Mouse (Mus musculus) limb, embryonic 13.5 days (tissue): Measurements from ENCODE around the gene Adat1. TPM values are rescaled to one million over a fixed set of nuclear protein-coding genes. Genes with fewer than 3 reads are reported as not detected.

Experiments used
- ATAC-seq: fragments of 200-750 bp; cut with Nextera tagmentation; 2 replicates; pipeline ENCODE4 v1.8.0; 2017; ENCODE audit warnings: low read depth, moderate number of reproducible peaks, moderate TSS enrichment; ENCODE audit not compliant: low FRiP score
- H3K27ac ChIP-seq: fragments of 300-500 bp; sonication (generic); 2 replicates; pipeline ENCODE4 v1.5.1; 2015; ENCODE audit warnings: inconsistent platforms, mild to moderate bottlenecking, moderate library complexity
- H3K27me3 ChIP-seq: fragments of 300-500 bp; sonication (generic); 2 replicates; pipeline ENCODE4 v1.6.1; 2015; ENCODE audit warnings: mild to moderate bottlenecking, inconsistent platforms
- H3K36me3 ChIP-seq: fragments of 300-500 bp; sonication (generic); 2 replicates; pipeline ENCODE4 v1.6.1; 2015; ENCODE audit warnings: inconsistent platforms, mild to moderate bottlenecking, moderate library complexity
- H3K4me1 ChIP-seq: fragments of 300-500 bp; sonication (generic); 2 replicates; pipeline ENCODE4 v1.6.1; 2015; ENCODE audit warnings: inconsistent platforms
- H3K4me2 ChIP-seq: fragments of 300-500 bp; sonication (generic); replicated peaks from 2 replicates; pipeline ENCODE4 v1.6.1; 2015; ENCODE audit warnings: inconsistent platforms, mild to moderate bottlenecking, moderate library complexity
- H3K4me3 ChIP-seq: fragments of 300-500 bp; sonication (generic); 2 replicates; pipeline ENCODE4 v1.5.1; 2015; ENCODE audit warnings: moderate library complexity, mild to moderate bottlenecking, inconsistent platforms
- H3K9ac ChIP-seq: fragments of 300-500 bp; sonication (generic); 2 replicates; pipeline ENCODE4 v1.6.1; 2015; ENCODE audit warnings: mild to moderate bottlenecking, inconsistent platforms
- H3K9me3 ChIP-seq: fragments of 300-500 bp; sonication (generic); 2 replicates; pipeline ENCODE4 v1.6.1; 2016; ENCODE audit warnings: inconsistent platforms
- WGBS: fragments of 180-500 bp; shearing (Covaris S2); methylation state at CpG from one replicate; pipeline ENCODE4 v1.1.7; 2015; 5-methylcytosine and 5-hydroxymethylcytosine counted together
- polyA plus RNA-seq: library from polyadenylated mRNA; unstranded; fragments of >200 nt; fragmentation: Nextera tagmentation; extraction: Ambion mirVana; gene quantifications from 2 replicates; pipeline ENCODE4 v1.2.1, GENCODE M21; 2015

Gene Adat1
- polyA plus RNA-seq, 1 experiment from 2014 or later: 12.1 TPM

DNA sequence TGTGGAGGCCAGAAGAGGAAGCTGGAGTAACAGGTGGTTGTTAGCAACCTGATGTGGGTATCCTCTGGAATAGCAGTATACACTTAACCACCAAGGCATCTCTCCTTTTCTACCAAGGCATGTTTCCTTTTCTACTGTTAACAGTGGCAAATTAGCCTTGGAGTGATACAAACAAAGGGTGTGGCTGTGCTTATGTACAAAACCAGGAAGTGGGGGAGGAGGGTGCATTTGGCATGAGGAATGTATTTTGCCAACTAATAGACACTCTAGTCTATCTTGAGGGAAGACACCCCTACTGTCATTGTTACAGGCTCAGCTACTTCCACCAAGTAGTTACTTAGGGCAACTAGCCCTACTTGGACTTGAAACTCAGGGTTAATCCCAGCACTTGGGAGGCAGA, 12.7 kb upstream of the Adat1 start:
- H3K4me2 ChIP-seq: no peak overlapping the region
- H3K9ac ChIP-seq: no peak overlapping the region
- peaks cover 4% of the 10 kb centered on the region for H3K4me1 ChIP-seq
- H3K4me3 ChIP-seq: no peak overlapping the region
- no peaks in the 10 kb centered on the region for H3K9me3 ChIP-seq
- ATAC-seq: no peak
- peaks cover 81% of the 10 kb centered on the region for H3K36me3 ChIP-seq
- no peak overlapping the region for H3K27ac ChIP-seq
- no peaks in the 10 kb centered on the region for H3K27me3 ChIP-seq

GRCm38 (mm10) chr8:111992703-111993039, 569 bp upstream of the Adat1 start:
- Histone ChIP-seq H3K27ac (no peak overlapping the region), H3K4me3 (peak overlapping the region; percentile 61; the same call in 1 of the 2 replicates), H3K9ac (no peak overlapping the region), H3K4me1 (peaks cover 7% of the 10 kb centered on the region; the same call in 1 of the 2 replicates), H3K36me3 (peaks cover 67% of the 10 kb centered on the region), H3K4me2 (peak overlapping the region; percentile 74; the same call in 1 of the 2 replicates), H3K9me3 (no peaks in the 10 kb centered on the region), H3K27me3 (no peaks in the 10 kb centered on the region)
- ATAC-seq: no peak
- WGBS: 76% methylated on average over 3 of the region's 3 CpGs

DNA sequence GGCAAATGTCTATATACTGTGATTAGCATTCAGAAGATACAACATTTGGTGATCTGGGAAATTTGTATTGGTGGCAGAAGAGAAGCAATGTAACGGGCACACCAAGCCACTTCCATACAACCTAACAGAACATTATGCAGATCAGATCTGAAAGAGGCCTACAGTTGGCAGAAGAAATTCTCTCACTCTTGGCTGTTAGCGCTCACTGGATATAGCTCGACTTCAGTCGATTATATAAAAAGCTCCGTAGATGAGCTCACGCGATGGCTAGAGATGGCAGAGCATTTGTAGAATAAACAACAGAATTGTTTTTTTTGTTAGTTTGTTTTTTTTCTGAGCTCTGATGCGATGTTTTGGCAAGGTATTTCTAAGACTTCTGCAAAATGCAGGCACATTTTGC, 824 bp downstream of the Adat1 start:
- Histone ChIP-seq H3K4me2 (peak overlapping the region; percentile 74), H3K27me3 (no peaks in the 10 kb centered on the region), H3K4me1 (peaks cover 7% of the 10 kb centered on the region; the same call in 1 of the 2 replicates), H3K9me3 (no peaks in the 10 kb centered on the region), H3K36me3 (peaks cover 64% of the 10 kb centered on the region), H3K4me3 (peak overlapping the region; percentile 61), H3K27ac (no peak overlapping the region), H3K9ac (peak overlapping the region; percentile 77)
- no peak for ATAC-seq
- WGBS: 65% methylated on average over 8 of the region's 8 CpGs

DNA sequence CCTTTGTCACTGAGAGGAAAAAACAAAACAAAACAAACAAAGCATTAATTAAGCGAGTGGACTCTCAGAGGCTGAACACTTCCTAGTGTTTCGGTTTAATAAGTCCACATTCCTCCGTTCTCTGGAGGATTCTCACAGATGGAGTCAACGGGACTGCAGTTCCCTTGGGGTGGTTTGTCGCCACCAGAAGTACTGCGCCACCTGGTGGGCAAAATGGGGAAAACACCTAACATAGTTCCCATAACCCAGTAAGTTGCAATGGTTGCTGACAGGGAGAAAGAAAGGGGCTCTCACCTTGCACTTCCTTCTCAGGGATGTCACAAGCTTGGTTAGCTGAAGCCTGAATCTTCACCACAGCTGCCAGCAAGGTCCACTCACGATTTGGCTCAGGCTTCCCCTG, 2.2 kb downstream of the Adat1 start:
- H3K9ac ChIP-seq: no peak overlapping the region
- no peaks in the 10 kb centered on the region for H3K9me3 ChIP-seq
- ATAC-seq: no peak
- no peak overlapping the region for H3K27ac ChIP-seq
- H3K4me1 ChIP-seq: peaks cover 7% of the 10 kb centered on the region; the same call in 1 of the 2 replicates
- 15% methylated on average over 7 of the region's 7 CpGs for WGBS
- H3K36me3 ChIP-seq: peaks cover 63% of the 10 kb centered on the region
- no peak overlapping the region for H3K4me3 ChIP-seq
- no peaks in the 10 kb centered on the region for H3K27me3 ChIP-seq
- no peak overlapping the region for H3K4me2 ChIP-seq

GRCm38 (mm10) chr8:111984511-111984910, 7.6 kb downstream of the Adat1 start:
- WGBS: 85% methylated on average over 10 of the region's 10 CpGs
- Histone ChIP-seq H3K27me3 (no peaks in the 10 kb centered on the region), H3K9me3 (no peaks in the 10 kb centered on the region), H3K4me3 (no peak overlapping the region), H3K4me2 (no peak overlapping the region), H3K36me3 (peaks cover 72% of the 10 kb centered on the region), H3K4me1 (no peaks in the 10 kb centered on the region), H3K27ac (0 out of 2 replicates have a peak overlapping the region, but pooled peaks have one; percentile 10), H3K9ac (no peak overlapping the region)
- ATAC-seq: no peak

DNA sequence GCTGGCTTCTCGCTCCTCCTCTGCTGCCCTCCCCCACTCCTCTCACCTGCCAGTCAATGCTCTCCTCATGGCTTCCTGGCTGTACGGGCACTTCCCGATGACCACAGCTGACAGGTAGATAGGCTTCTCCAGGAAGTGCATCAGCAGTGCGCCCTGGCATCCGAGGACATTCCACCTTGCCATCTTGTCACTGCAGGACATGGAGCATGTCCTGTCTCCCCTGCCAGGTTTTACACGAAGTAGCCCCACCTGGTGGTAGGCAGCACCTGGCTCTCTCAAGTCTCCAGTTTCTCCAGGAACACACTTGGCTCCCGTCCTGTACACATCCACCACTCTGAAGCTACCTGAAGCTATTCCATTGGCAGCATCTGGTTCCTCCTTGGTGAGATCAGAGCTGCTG, 10.0 kb downstream of the Adat1 start:
- 73% methylated on average over 7 of the region's 7 CpGs for WGBS
- Histone ChIP-seq H3K4me3 (no peak overlapping the region), H3K27me3 (no peaks in the 10 kb centered on the region), H3K27ac (no peak overlapping the region), H3K9ac (no peak overlapping the region), H3K4me2 (no peak overlapping the region), H3K9me3 (no peaks in the 10 kb centered on the region), H3K36me3 (peaks cover 65% of the 10 kb centered on the region), H3K4me1 (no peaks in the 10 kb centered on the region)
- no peak for ATAC-seq

GRCm38 (mm10) chr8:111978147-111978546, 14.0 kb downstream of the Adat1 start:
- WGBS: 86% methylated on average over 10 of the region's 10 CpGs
- Histone ChIP-seq H3K4me3 (no peak overlapping the region), H3K4me2 (no peak overlapping the region), H3K27ac (no peak overlapping the region), H3K4me1 (no peaks in the 10 kb centered on the region), H3K36me3 (peaks cover 71% of the 10 kb centered on the region), H3K9ac (no peak overlapping the region), H3K9me3 (peaks cover 4% of the 10 kb centered on the region; the same call in 1 of the 2 replicates), H3K27me3 (no peaks in the 10 kb centered on the region)
- no peak for ATAC-seq

- WGBS: 95% methylated on average over 2 of the region's 2 CpGs
- Histone ChIP-seq H3K4me2 (no peak overlapping the region), H3K27ac (no peak overlapping the region), H3K36me3 (peaks cover 68% of the 10 kb centered on the region), H3K27me3 (no peaks in the 10 kb centered on the region), H3K9ac (no peak overlapping the region), H3K4me1 (no peaks in the 10 kb centered on the region), H3K4me3 (no peak overlapping the region), H3K9me3 (peaks cover 4% of the 10 kb centered on the region; the same call in 1 of the 2 replicates)
- ATAC-seq: no peak
These were observed 15.8 kb downstream of the Adat1 start for GRCm38 (mm10) chr8:111976326-111976725.

- H3K9me3 ChIP-seq: peaks cover 4% of the 10 kb centered on the region; the same call in 1 of the 2 replicates
- no peak overlapping the region for H3K4me3 ChIP-seq
- no peak overlapping the region for H3K4me2 ChIP-seq
- 88% methylated on average over 2 of the region's 2 CpGs for WGBS
- no peak overlapping the region for H3K9ac ChIP-seq
- H3K4me1 ChIP-seq: no peaks in the 10 kb centered on the region
- H3K27ac ChIP-seq: no peak overlapping the region
- peaks cover 73% of the 10 kb centered on the region for H3K36me3 ChIP-seq
- no peaks in the 10 kb centered on the region for H3K27me3 ChIP-seq
- ATAC-seq: no peak
These were observed 16.4 kb downstream of the Adat1 start for GRCm38 (mm10) chr8:111975706-111976105.

DNA sequence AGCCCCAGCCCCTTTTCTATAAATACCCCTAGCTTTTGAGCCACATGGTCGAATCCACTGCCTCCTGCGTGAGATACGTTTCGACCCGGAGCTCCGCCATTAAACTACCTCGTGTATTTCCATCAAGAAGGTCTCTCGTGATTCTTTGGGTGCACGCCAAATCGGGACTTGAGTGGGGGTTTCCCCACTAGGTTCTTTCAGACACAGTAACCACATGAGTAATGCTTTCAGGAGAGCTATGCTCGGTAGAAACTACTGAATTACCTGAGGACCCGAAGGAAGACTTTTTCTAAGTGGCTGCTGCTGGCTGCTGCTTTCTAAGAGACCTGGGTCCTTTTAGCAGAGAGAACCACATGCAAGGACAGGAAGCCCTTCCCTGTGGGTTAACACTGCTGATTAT, 18.0 kb downstream of the Adat1 start:
- H3K4me3 ChIP-seq: no peak overlapping the region

DNA sequence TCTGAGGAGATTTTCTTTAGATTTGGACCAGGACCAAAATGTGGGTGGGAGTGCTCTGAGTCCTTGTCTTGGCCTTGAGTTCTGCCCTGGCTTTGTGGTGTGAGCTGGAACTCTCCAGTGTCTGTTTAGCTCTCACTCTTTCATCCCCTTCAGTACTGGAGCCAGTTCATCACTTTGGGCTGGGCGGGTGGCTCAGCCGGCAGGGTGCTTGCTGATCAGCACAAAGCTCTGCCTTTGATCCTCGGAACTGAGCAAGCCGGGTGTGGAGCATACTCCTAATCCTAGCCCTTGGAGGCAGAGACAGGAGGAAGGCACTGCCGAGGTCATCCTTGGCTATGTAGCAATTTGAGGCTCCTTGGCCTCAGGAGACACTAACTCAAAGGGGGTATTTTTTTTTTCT, 23.1 kb downstream of the Adat1 start:
- Histone ChIP-seq H3K9me3 (peaks cover under 1% of the 10 kb centered on the region; the same call in 1 of the 2 replicates), H3K4me1 (peaks cover 8% of the 10 kb centered on the region; the same call in 1 of the 2 replicates), H3K4me3 (no peak overlapping the region), H3K4me2 (no peak overlapping the region), H3K36me3 (peaks cover 35% of the 10 kb centered on the region), H3K9ac (no peak overlapping the region), H3K27ac (no peak overlapping the region), H3K27me3 (no peaks in the 10 kb centered on the region)
- no peak for ATAC-seq
- WGBS: 36% methylated on average over 5 of the region's 5 CpGs

More for the DNA sequence above, 18.0 kb downstream of the Adat1 start:
- no peaks in the 10 kb centered on the region for H3K27me3 ChIP-seq
- no peak overlapping the region for H3K9ac ChIP-seq
- H3K9me3 ChIP-seq: peaks cover 4% of the 10 kb centered on the region; the same call in 1 of the 2 replicates
- peaks cover 70% of the 10 kb centered on the region for H3K36me3 ChIP-seq
- H3K4me2 ChIP-seq: no peak overlapping the region
- no peak for ATAC-seq
- 95% methylated on average over 12 of the region's 12 CpGs for WGBS
- H3K4me1 ChIP-seq: no peaks in the 10 kb centered on the region
- H3K27ac ChIP-seq: no peak overlapping the region

- Histone ChIP-seq H3K27ac (no peak overlapping the region), H3K9me3 (no peaks in the 10 kb centered on the region; the same call in 1 of the 2 replicates), H3K9ac (no peak overlapping the region), H3K4me1 (peaks cover 8% of the 10 kb centered on the region; the same call in 1 of the 2 replicates), H3K4me3 (no peak overlapping the region), H3K36me3 (peaks cover 31% of the 10 kb centered on the region), H3K27me3 (no peaks in the 10 kb centered on the region), H3K4me2 (no peak overlapping the region)
- 87% methylated on average over 10 of the region's 10 CpGs for WGBS
- ATAC-seq: no peak
These were observed 23.6 kb downstream of the Adat1 start for GRCm38 (mm10) chr8:111968541-111968940.

GRCm38 (mm10) chr8:111967246-111967870, 24.7 kb downstream of the Adat1 start:
- peaks cover 23% of the 10 kb centered on the region for H3K36me3 ChIP-seq
- H3K4me3 ChIP-seq: no peak overlapping the region
- no peak overlapping the region for H3K4me2 ChIP-seq
- no peak for ATAC-seq
- H3K27me3 ChIP-seq: no peaks in the 10 kb centered on the region
- no peak overlapping the region for H3K9ac ChIP-seq
- H3K9me3 ChIP-seq: no peaks in the 10 kb centered on the region
- peaks cover 8% of the 10 kb centered on the region; the same call in 1 of the 2 replicates for H3K4me1 ChIP-seq
- no peak overlapping the region for H3K27ac ChIP-seq
- WGBS: 90% methylated on average over 5 of the region's 5 CpGs
